Mouse (Mus musculus) stomach, postnatal 0 days (tissue): ENCODE measurements around the gene Pak6. TPM values are rescaled to one million over a fixed set of nuclear protein-coding genes. Genes with fewer than 3 reads are reported as not detected.

Source experiments
- ATAC-seq: fragments of 200-750 bp; cut with Nextera tagmentation; 2 replicates; pipeline ENCODE4 v1.8.0; 2017; ENCODE audit not compliant: low FRiP score, low TSS enrichment
- DNase-seq: peaks from one replicate; pipeline ENCODE4 v3.0.0-alpha.2; 2016; ENCODE audit warnings: low spot score
- H3K27ac ChIP-seq: fragments of 300-500 bp; sonication (generic); replicated peaks from 2 replicates; pipeline ENCODE4 v1.5.1; 2014; ENCODE audit warnings: mild to moderate bottlenecking, control low read depth
- H3K27me3 ChIP-seq: fragments of 300-500 bp; sonication (generic); 2 replicates; pipeline ENCODE4 v1.6.1; 2014; ENCODE audit warnings: low read length; ENCODE audit not compliant: control insufficient read depth, insufficient read depth
- H3K36me3 ChIP-seq: fragments of 300-500 bp; sonication (generic); 2 replicates; pipeline ENCODE4 v1.6.1; 2014; ENCODE audit warnings: low read length, mixed read lengths; ENCODE audit not compliant: control insufficient read depth, insufficient read depth
- H3K4me1 ChIP-seq: fragments of 300-500 bp; sonication (generic); replicated peaks from 2 replicates; pipeline ENCODE4 v1.6.1; 2014; ENCODE audit warnings: antibody characterized with exemption; ENCODE audit not compliant: control insufficient read depth, insufficient read depth
- H3K4me2 ChIP-seq: fragments of 300-500 bp; sonication (generic); replicated peaks from 2 replicates; pipeline ENCODE4 v1.6.1; 2014; ENCODE audit warnings: low read depth, mild to moderate bottlenecking, control low read depth, moderate library complexity
- H3K4me3 ChIP-seq: fragments of 300-500 bp; sonication (generic); 2 replicates; pipeline ENCODE4 v1.5.1; 2014; ENCODE audit warnings: low read depth, low read length, control low read depth
- H3K9ac ChIP-seq: fragments of 300-500 bp; sonication (generic); 2 replicates; pipeline ENCODE4 v1.6.1; 2014; ENCODE audit warnings: mild to moderate bottlenecking, low read length, control low read depth, mixed read lengths
- H3K9me3 ChIP-seq: fragments of 300-500 bp; sonication (generic); 2 replicates; pipeline ENCODE4 v1.6.1; 2016; ENCODE audit warnings: low read length; ENCODE audit not compliant: control insufficient read depth
- CTCF ChIP-seq: IDR thresholded peaks from 2 replicates; pipeline ENCODE4 v1.5.1; 2016; ENCODE audit warnings: antibody characterized with exemption, low read depth, mild to moderate bottlenecking, moderate library complexity
- EP300 ChIP-seq: optimal IDR thresholded peaks from 2 replicates; pipeline ENCODE3; 2016; ENCODE audit warnings: antibody characterized with exemption
- WGBS: fragments of 180-500 bp; shearing (Covaris S2); extraction: QIAGEN DNeasy Blood & Tissue Kit; methylation state at CpG from one replicate; pipeline ENCODE4 v1.1.7; 2014; 5-methylcytosine and 5-hydroxymethylcytosine counted together
- polyA plus RNA-seq: library from polyadenylated mRNA; unstranded; fragments of >200 nt; fragmentation: Nextera tagmentation; extraction: Ambion mirVana; gene quantifications from 2 replicates; pipeline ENCODE4 v1.2.1, GENCODE M21; 2015

Pak6 gene
- polyA plus RNA-seq, 1 experiment from 2014 or later = 3.7 TPM

DNA sequence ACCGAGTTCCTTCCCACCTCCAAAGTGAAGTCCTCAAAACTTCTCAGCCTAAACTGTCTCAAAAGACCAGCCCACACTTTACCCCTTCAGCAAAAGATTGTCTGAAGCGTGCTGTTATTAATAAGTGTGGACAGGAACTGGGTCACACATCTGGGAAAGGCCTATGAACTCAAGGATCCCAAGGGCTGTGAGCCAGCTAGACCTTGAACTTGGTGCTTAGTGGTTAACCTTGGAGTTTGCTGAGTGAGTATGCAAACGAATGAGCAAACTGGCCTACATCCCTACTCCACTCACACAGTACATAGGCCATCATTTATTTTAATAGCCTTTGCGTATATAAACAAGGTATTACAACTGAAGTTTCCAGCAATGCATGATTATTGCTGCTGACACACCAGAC lies 62.4 kb downstream of the Pak6 start:
- 70% methylated on average over 4 of the region's 4 CpGs for WGBS
- H3K9ac ChIP-seq = no peak overlapping the region
- no peak overlapping the region for H3K4me2 ChIP-seq
- peaks cover 5% of the 10 kb centered on the region for H3K4me1 ChIP-seq
- TF ChIP-seq CTCF (no peak), EP300 (no peak)
- no peak overlapping the region for H3K27ac ChIP-seq
- H3K9me3 ChIP-seq = no peaks in the 10 kb centered on the region
- H3K27me3 ChIP-seq = no peaks in the 10 kb centered on the region
- DNase-seq (no peak), ATAC-seq (no peak)
- no peaks in the 10 kb centered on the region for H3K36me3 ChIP-seq
- no peak overlapping the region for H3K4me3 ChIP-seq

DNA sequence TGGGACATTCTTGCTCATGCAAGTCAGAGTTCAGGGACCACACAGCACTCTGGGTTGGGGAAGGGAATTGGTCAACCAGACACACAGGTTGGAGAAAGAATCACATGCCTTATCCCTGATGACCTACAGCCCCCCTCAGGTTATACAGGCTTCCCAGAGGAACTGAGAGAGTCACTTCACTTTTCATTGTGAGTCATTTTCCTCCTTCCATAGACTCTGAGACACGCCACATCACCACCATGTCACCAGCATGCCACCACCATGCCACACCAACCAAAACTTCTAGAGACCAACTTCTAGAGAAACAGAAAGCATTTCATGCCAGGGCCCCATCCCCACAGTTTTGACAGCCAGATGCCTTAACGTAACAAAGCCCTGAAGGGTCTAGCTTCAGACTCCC lies 63.8 kb downstream of the Pak6 start:
- H3K9ac ChIP-seq = no peak overlapping the region
- WGBS = 90% methylated on average over 2 of the region's 2 CpGs
- no peaks in the 10 kb centered on the region for H3K36me3 ChIP-seq
- no peak overlapping the region for H3K4me3 ChIP-seq
- DNase-seq (no peak), ATAC-seq (no peak)
- H3K9me3 ChIP-seq = no peaks in the 10 kb centered on the region
- H3K4me1 ChIP-seq = peaks cover 5% of the 10 kb centered on the region
- H3K27me3 ChIP-seq = no peaks in the 10 kb centered on the region
- TF ChIP-seq EP300 = no peak
- TF ChIP-seq CTCF = no peak
- H3K27ac ChIP-seq = no peak overlapping the region
- H3K4me2 ChIP-seq = no peak overlapping the region

DNA sequence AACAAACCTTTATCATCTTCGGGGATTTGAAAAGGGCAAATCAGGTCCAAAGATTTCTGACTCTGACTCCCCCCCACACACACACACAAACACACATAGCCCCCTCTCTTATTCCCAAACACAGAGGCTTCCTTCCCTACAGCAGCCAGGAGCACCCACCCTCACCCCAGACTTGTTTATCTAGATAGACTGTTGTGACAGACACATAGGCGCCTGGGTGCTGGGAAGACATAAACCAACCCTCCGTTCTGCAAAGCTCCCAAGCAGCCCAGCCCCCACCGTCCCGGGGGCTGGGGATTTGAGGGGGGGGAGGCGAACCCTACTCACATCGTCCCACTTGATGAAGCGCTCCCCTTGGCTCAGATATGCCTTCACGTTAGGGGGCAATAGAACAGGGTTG lies 64.8 kb downstream of the Pak6 start:
- Histone ChIP-seq H3K36me3 (no peaks in the 10 kb centered on the region), H3K27me3 (no peaks in the 10 kb centered on the region), H3K9ac (peak overlapping the region; percentile 45; the same call in 1 of the 2 replicates), H3K4me3 (no peak overlapping the region), H3K27ac (peak overlapping the region; percentile 53; the same call in 1 of the 2 replicates), H3K4me2 (peak overlapping the region; percentile 35), H3K9me3 (no peaks in the 10 kb centered on the region), H3K4me1 (peaks cover 5% of the 10 kb centered on the region)
- 21% methylated on average over 9 of the region's 9 CpGs for WGBS
- no peak for TF ChIP-seq CTCF
- TF ChIP-seq EP300 = no peak
- no peak for DNase-seq
- ATAC-seq = no peak; the same call in 1 of the 2 replicates

DNA sequence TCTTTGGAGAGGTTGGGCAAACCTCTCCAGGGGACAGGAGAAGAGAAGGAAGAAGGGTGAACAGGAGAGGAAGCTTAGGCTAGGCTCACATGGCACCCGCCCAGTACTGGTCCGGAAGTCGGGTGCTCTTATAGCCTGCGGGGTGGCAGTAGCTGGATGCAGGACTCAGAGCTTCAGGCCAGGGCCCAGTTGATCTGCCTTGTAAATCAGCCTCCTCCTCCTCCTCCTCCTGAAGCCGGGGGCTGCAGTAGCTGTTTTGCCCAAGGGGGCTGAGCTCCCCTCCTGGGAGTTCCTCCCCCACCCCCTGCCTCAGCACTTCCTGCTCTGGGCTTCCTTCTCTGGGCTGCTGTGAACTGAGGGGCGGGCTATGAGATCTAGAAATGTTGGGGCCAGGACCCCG lies 65.2 kb downstream of the Pak6 start, which contains the start of gene Plcb2:
Plcb2 (minus strand) TSS at position 102 of the 400 bp plus-strand sequence.
- Histone ChIP-seq H3K27me3 (no peaks in the 10 kb centered on the region), H3K27ac (peak within 1 kb of the TSS; percentile 53), H3K9ac (peak within 1 kb of the TSS; percentile 45; the same call in 1 of the 2 replicates), H3K4me1 (peaks cover 5% of the 10 kb centered on the region), H3K4me2 (peak within 1 kb of the TSS; percentile 35), H3K36me3 (no peaks in the 10 kb centered on the region), H3K4me3 (no peak within 1 kb of the TSS), H3K9me3 (no peaks in the 10 kb centered on the region)
- DNase-seq = no peak
- 20% methylated on average over 7 of the region's 7 CpGs for WGBS
- 0 out of 2 replicates have a peak, but pooled peaks have one; percentile 30 for ATAC-seq
- TF ChIP-seq EP300 = no peak
- TF ChIP-seq CTCF = no peak

DNA sequence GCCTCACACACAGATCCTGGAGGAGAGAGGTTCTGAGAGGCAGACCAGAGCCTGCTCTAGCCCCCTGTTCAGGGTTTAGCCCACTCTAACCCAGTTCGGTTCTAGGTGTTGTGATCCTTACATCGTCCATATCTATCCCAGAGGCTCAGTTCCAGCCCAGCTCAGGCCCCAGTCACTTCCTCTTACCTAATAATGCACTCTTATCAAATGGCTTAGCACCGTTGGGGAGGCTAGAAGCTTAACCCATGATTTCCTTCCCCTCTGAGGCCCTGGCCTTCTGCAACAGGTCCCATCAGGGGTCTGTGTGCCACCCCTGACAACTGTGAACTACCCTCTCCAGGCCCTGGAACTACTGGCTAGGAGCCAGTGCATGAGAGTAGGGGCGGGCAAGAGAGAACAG lies 66.1 kb downstream of the Pak6 start:
- TF ChIP-seq EP300 = no peak
- TF ChIP-seq CTCF = no peak
- no peak for ATAC-seq
- no peaks in the 10 kb centered on the region for H3K9me3 ChIP-seq
- DNase-seq = no peak
- peak overlapping the region; percentile 53; the same call in 1 of the 2 replicates for H3K27ac ChIP-seq
- H3K4me3 ChIP-seq = no peak overlapping the region
- no peak overlapping the region for H3K9ac ChIP-seq
- H3K27me3 ChIP-seq = no peaks in the 10 kb centered on the region
- no peaks in the 10 kb centered on the region for H3K36me3 ChIP-seq
- H3K4me2 ChIP-seq = no peak overlapping the region
- H3K4me1 ChIP-seq = peaks cover 5% of the 10 kb centered on the region
- 37% methylated on average over 4 of the region's 4 CpGs for WGBS

DNA sequence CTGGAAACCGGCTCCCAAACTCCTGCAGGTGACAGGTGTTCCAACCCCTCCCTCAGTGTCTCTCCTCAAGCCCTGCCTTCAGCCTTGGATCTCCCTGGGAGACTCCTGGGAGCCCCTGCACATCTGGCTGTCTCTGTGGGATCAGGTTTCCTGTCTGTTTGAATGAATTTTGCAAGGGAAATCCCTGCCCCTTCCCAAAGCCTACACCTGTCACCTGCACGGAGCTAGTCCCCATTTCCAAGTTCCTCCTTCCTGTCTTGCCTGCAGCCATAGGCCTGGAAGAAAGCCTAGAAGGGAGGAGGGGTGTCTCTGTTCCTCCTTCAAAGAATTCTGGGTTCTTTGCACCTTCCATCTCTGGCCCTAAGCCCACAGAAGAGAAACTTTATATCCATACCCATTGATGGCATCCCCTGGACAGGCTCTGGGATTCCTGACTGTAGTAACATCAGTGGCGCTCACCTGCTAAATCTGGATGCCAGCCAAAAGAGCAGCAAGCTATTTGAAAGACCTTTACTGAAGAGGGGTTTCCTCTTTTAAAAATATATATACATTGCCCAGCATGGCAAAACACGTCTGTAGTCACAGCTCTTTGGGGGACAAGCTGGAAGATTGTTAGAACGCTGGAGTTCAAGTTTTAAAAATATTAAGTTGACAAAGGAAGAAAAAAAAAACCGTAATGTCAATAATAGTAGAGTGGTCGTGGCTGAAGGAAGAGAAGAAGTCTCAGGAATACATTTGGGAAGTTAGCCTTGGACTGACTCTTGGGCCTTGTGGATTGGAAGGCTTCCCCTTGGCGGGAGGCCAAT lies 66.9 kb downstream of the Pak6 start:
- 21% methylated on average over 8 of the region's 8 CpGs for WGBS

More for the DNA sequence above, 66.9 kb downstream of the Pak6 start:
- Histone ChIP-seq H3K9ac (no peak overlapping the region), H3K4me3 (no peak overlapping the region), H3K4me1 (peaks cover 5% of the 10 kb centered on the region), H3K36me3 (no peaks in the 10 kb centered on the region), H3K9me3 (no peaks in the 10 kb centered on the region), H3K27me3 (no peaks in the 10 kb centered on the region), H3K4me2 (no peak overlapping the region), H3K27ac (no peak overlapping the region)
- TF ChIP-seq CTCF (no peak), EP300 (no peak)
- DNase-seq = no peak
- ATAC-seq = no peak
